Mouse (Mus musculus): ENCODE data around the gene Ppp1r37. TPM values are rescaled to one million over a fixed set of nuclear protein-coding genes. Genes with fewer than 3 reads are reported as not detected.

Gene Ppp1r37
- polyA plus RNA-seq, 1 experiment from 2014 or later = 3.1 TPM

DNA sequence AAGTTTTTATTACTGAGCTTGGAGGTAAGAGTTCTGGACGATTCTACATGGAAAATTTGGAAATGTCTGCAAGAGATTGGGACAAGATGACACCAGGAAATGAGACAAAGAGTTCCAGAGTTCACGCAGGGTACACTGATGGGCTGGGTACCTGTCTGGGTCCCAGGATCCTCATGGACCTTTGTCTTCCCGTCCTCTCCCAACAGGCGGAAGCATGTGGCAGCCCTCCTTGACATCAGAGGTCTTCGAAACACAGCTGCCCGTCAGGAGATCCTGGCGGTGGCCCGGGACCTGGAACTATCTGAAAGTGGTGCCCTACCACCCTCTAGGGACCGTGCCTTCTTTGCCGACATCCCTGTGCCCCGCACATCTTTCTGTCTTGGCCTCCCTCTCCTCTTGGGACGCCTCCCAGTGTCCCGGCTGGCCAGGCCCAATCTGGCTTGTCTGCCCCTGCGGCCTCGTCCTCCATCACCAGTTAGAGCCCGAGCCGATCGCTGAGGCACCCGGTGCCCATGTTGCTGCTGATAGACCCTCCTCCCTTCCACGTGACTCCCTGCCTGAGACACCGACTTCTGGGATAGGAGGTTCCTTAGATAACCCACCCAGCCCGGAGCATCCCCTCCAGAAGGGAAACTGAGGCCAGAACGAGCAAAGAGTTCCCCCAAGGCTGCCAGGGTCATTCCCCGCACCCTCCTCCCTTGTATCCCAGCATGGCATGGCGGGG lies 68.0 kb downstream of the Ppp1r37 start:
- Histone ChIP-seq H3K4me3 (ENCODE audit: low read depth, low read length) (no peak overlapping the region), H3K4me2 (no peak overlapping the region), H3K36me3 (ENCODE audit: control insufficient read depth, insufficient read depth, low read length) (no peaks in the 10 kb centered on the region), H3K27ac (ENCODE audit: low read depth, low read length) (no peak overlapping the region), H3K9me3 (ENCODE audit: control insufficient read depth, low read length) (no peaks in the 10 kb centered on the region), H3K27me3 (replicated peaks; ENCODE audit: control insufficient read depth, insufficient read depth, low read length) (peaks cover 13% of the 10 kb centered on the region), H3K4me1 (replicated peaks; ENCODE audit: control insufficient read depth, insufficient read depth, low read length) (peaks cover 8% of the 10 kb centered on the region), H3K9ac (ENCODE audit: low read depth, low read length) (no peak overlapping the region)
- DNase-seq (ENCODE audit: low spot score) = no peak
- WGBS = 83% methylated on average over 25 of the region's 25 CpGs
- no peak for ATAC-seq (replicated peaks; ENCODE audit: low FRiP score)

DNA sequence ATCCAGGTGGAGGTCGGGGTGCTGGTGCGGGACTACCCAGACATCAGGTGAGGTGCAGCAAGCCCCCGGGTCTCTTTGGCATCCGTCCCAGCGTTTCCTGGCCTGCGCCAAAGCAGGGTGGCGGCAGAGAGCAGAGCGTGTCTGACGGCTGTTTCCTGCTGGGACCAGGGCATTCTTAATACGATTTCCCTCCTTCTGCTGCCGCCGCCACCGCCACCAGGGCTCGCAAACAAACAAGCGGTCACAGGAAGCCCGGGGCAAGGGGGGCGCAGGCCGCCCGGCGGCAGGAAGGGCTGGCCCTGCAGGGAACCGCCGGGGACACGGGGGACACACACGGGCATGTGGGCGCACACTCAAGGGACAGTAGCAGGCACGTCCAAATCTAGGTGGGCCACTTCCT lies 71.1 kb downstream of the Ppp1r37 start:
- ATAC-seq (replicated peaks; ENCODE audit: low FRiP score) (no peak), DNase-seq (ENCODE audit: low spot score) (no peak)
- H3K4me2 ChIP-seq = peak overlapping the region; percentile 39
- peaks cover 27% of the 10 kb centered on the region for H3K27me3 ChIP-seq (replicated peaks; ENCODE audit: control insufficient read depth, insufficient read depth, low read length)
- H3K27ac ChIP-seq (ENCODE audit: low read depth, low read length) = no peak overlapping the region
- H3K9me3 ChIP-seq (ENCODE audit: control insufficient read depth, low read length) = no peaks in the 10 kb centered on the region
- 29% methylated on average over 26 of the region's 26 CpGs for WGBS
- no peaks in the 10 kb centered on the region; the same call in 1 of the 2 replicates for H3K4me1 ChIP-seq (replicated peaks; ENCODE audit: control insufficient read depth, insufficient read depth, low read length)
- peak overlapping the region; percentile 18; the same call in 1 of the 2 replicates for H3K9ac ChIP-seq (ENCODE audit: low read depth, low read length)
- H3K36me3 ChIP-seq (ENCODE audit: control insufficient read depth, insufficient read depth, low read length) = no peaks in the 10 kb centered on the region
- H3K4me3 ChIP-seq (ENCODE audit: low read depth, low read length) = 0 out of 2 replicates have a peak overlapping the region, but pooled peaks have one; percentile 12

DNA sequence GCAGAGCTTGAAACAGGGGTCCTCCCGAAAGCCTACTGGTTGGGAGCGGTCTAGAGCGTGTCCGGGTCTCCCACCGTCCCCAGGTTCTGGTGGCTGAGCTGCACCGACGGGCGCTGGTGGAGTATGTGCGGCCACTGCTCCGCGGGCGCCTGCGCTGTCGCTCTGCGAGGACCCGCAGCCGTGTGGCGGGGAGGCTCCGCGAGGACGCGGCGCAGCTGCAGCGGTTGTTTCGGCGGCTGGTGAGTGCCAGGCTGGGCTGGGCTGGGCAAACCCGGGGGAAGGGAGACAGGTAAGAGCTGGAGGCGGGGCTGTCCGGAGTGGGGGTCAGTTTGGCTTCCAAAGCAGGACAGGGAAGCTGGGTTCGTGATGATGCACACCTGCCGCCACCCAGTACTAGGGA lies 73.4 kb downstream of the Ppp1r37 start:
- DNase-seq (ENCODE audit: low spot score) = no peak
- Histone ChIP-seq H3K4me3 (ENCODE audit: low read depth, low read length) (no peak overlapping the region), H3K27ac (ENCODE audit: low read depth, low read length) (no peak overlapping the region), H3K4me2 (peak overlapping the region; percentile 22; the same call in 1 of the 2 replicates), H3K9me3 (ENCODE audit: control insufficient read depth, low read length) (no peaks in the 10 kb centered on the region), H3K9ac (ENCODE audit: low read depth, low read length) (no peak overlapping the region), H3K36me3 (ENCODE audit: control insufficient read depth, insufficient read depth, low read length) (no peaks in the 10 kb centered on the region), H3K4me1 (replicated peaks; ENCODE audit: control insufficient read depth, insufficient read depth, low read length) (peaks cover 3% of the 10 kb centered on the region), H3K27me3 (replicated peaks; ENCODE audit: control insufficient read depth, insufficient read depth, low read length) (peaks cover 27% of the 10 kb centered on the region)
- no peak for ATAC-seq (replicated peaks; ENCODE audit: low FRiP score)
- 59% methylated on average over 31 of the region's 31 CpGs for WGBS

DNA sequence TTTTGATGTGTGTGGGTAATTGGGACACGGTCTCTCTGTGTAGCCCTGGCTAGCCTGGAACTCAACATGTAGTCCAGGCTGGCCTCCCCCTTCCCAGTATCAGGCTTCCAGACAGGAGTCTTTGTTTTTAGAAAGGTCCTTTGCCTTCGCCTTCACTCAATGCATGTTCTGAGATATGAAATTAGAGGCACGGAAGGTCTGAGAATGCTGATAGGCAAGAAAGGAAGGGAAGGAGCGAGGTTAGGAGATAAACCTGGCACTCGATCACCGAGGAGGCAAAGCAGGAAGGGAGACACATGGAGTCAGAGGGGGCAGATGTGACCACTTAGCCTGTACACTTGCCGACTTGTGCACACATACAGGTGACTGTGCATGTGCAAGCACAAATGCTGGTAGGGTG lies 76.3 kb downstream of the Ppp1r37 start:
- ATAC-seq (replicated peaks; ENCODE audit: low FRiP score) = no peak
- H3K4me1 ChIP-seq (replicated peaks; ENCODE audit: control insufficient read depth, insufficient read depth, low read length) = peaks cover 3% of the 10 kb centered on the region; the same call in 1 of the 2 replicates
- WGBS = 59% methylated on average over 7 of the region's 7 CpGs

DNA sequence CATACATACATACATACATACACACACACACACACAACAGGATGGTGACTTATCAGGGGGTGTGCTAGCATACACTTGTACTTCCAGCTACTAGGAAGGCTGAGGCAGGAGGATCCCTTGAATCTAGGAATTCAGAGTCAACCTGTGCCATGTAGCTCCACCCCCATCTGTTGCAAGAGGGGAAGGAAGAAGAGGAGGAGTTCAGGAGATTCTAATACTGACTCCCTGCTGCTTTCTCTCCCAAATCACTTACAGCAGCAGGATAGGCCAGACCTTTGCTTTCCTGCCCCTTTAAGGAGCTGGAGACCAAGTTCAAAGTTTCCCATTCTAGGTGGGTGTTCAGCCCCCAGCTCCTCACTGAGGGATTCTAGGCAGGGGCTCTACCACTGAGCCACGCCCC lies 77.4 kb downstream of the Ppp1r37 start:
- Histone ChIP-seq H3K4me3 (ENCODE audit: low read depth, low read length) (no peak overlapping the region), H3K27ac (ENCODE audit: low read depth, low read length) (no peak overlapping the region), H3K9me3 (ENCODE audit: control insufficient read depth, low read length) (no peaks in the 10 kb centered on the region), H3K4me2 (no peak overlapping the region), H3K9ac (ENCODE audit: low read depth, low read length) (no peak overlapping the region), H3K4me1 (replicated peaks; ENCODE audit: control insufficient read depth, insufficient read depth, low read length) (peaks cover 3% of the 10 kb centered on the region; the same call in 1 of the 2 replicates), H3K36me3 (ENCODE audit: control insufficient read depth, insufficient read depth, low read length) (no peaks in the 10 kb centered on the region), H3K27me3 (replicated peaks; ENCODE audit: control insufficient read depth, insufficient read depth, low read length) (peaks cover 17% of the 10 kb centered on the region)
- WGBS = 90% methylated on average over 1 of the region's 1 CpGs
- no peak for ATAC-seq (replicated peaks; ENCODE audit: low FRiP score)
- no peak for DNase-seq (ENCODE audit: low spot score)

More for the DNA sequence above, 76.3 kb downstream of the Ppp1r37 start:
- no peak overlapping the region for H3K4me2 ChIP-seq
- no peak overlapping the region for H3K27ac ChIP-seq (ENCODE audit: low read depth, low read length)
- no peak overlapping the region for H3K9ac ChIP-seq (ENCODE audit: low read depth, low read length)
- no peaks in the 10 kb centered on the region for H3K36me3 ChIP-seq (ENCODE audit: control insufficient read depth, insufficient read depth, low read length)
- H3K4me3 ChIP-seq (ENCODE audit: low read depth, low read length) = no peak overlapping the region
- peaks cover 20% of the 10 kb centered on the region for H3K27me3 ChIP-seq (replicated peaks; ENCODE audit: control insufficient read depth, insufficient read depth, low read length)
- DNase-seq (ENCODE audit: low spot score) = no peak
- no peaks in the 10 kb centered on the region for H3K9me3 ChIP-seq (ENCODE audit: control insufficient read depth, low read length)

DNA sequence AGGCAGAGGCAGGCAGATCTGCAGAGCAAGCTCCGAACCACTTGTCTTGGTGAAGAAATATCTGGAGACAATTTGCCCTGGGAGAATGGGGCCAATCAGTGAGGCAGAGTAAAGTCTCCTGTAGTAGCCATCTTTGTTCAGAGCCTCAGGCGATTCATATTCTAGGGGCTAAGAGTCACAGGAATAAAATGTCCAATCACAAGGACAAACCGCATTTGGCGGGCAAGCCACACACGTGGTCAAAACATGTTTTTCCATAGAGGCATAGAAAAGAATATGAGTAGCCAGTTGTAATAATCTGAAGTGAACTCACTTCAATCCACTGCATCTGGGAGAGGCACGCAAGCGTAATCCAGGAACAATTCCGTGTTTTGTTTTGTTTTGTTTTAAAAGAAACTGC lies 79.6 kb downstream of the Ppp1r37 start:
- no peaks in the 10 kb centered on the region for H3K9me3 ChIP-seq (ENCODE audit: control insufficient read depth, low read length)
- 83% methylated on average over 8 of the region's 8 CpGs for WGBS
- ATAC-seq (replicated peaks; ENCODE audit: low FRiP score) = no peak

More for the DNA sequence above, 79.6 kb downstream of the Ppp1r37 start:
- Histone ChIP-seq H3K9ac (ENCODE audit: low read depth, low read length) (no peak overlapping the region), H3K27me3 (replicated peaks; ENCODE audit: control insufficient read depth, insufficient read depth, low read length) (no peaks in the 10 kb centered on the region; the same call in 1 of the 2 replicates), H3K4me2 (no peak overlapping the region), H3K4me1 (replicated peaks; ENCODE audit: control insufficient read depth, insufficient read depth, low read length) (peaks cover 3% of the 10 kb centered on the region; the same call in 1 of the 2 replicates), H3K4me3 (ENCODE audit: low read depth, low read length) (no peak overlapping the region), H3K27ac (ENCODE audit: low read depth, low read length) (no peak overlapping the region), H3K36me3 (ENCODE audit: control insufficient read depth, insufficient read depth, low read length) (no peaks in the 10 kb centered on the region)
- DNase-seq (ENCODE audit: low spot score) = no peak

Other genes starting within 250 kb of the Ppp1r37 start
- gene Ercc1, start 218.3 kb downstream of the Ppp1r37 start, polyA plus RNA-seq (2014; fragmentation: Nextera tagmentation; extraction: Ambion mirVana) = 46.4 and 46.8 TPM in 2 replicates
- gene Cd3eap, start 203.6 kb downstream of the Ppp1r37 start, polyA plus RNA-seq (2014; fragmentation: Nextera tagmentation; extraction: Ambion mirVana) = 28.7 and 30.2 TPM in 2 replicates
- gene Ppp1r13l, start 203.3 kb downstream of the Ppp1r37 start, polyA plus RNA-seq (2014; fragmentation: Nextera tagmentation; extraction: Ambion mirVana) = 3.9 and 4.2 TPM in 2 replicates
- gene Ercc2, start 181.1 kb downstream of the Ppp1r37 start, polyA plus RNA-seq (2014; fragmentation: Nextera tagmentation; extraction: Ambion mirVana) = 14.0 and 15.6 TPM in 2 replicates
- gene Klc3, start 159.0 kb downstream of the Ppp1r37 start, polyA plus RNA-seq (2014; fragmentation: Nextera tagmentation; extraction: Ambion mirVana) = 0.71 and 0.99 TPM in 2 replicates
- 0.34 and 0.40 TPM in 2 replicates for gene Ckm, start 158.3 kb downstream of the Ppp1r37 start, polyA plus RNA-seq (2014; fragmentation: Nextera tagmentation; extraction: Ambion mirVana)
- gene Mark4, start 104.3 kb downstream of the Ppp1r37 start, polyA plus RNA-seq (2014; fragmentation: Nextera tagmentation; extraction: Ambion mirVana) = 6.7 and 7.7 TPM in 2 replicates
- 4.3 and 5.6 TPM in 2 replicates for gene Exoc3l2, start 99.7 kb downstream of the Ppp1r37 start, polyA plus RNA-seq (2014; fragmentation: Nextera tagmentation; extraction: Ambion mirVana)
- 2.0 and 2.1 TPM in 2 replicates for gene Bloc1s3, start 54.7 kb downstream of the Ppp1r37 start, polyA plus RNA-seq (2014; fragmentation: Nextera tagmentation; extraction: Ambion mirVana)
- 97.4 and 108 TPM in 2 replicates for gene Trappc6a, start 54.7 kb downstream of the Ppp1r37 start, polyA plus RNA-seq (2014; fragmentation: Nextera tagmentation; extraction: Ambion mirVana)
- gene Nkpd1, start 45.2 kb downstream of the Ppp1r37 start, polyA plus RNA-seq (2014; fragmentation: Nextera tagmentation; extraction: Ambion mirVana) = not detected in 2 replicates
- gene Zfp296, start 14.2 kb upstream of the Ppp1r37 start, polyA plus RNA-seq (2014; fragmentation: Nextera tagmentation; extraction: Ambion mirVana) = 2.3 and 2.4 TPM in 2 replicates
- gene Gemin7, start 14.5 kb upstream of the Ppp1r37 start, polyA plus RNA-seq (2014; fragmentation: Nextera tagmentation; extraction: Ambion mirVana) = 133 and 142 TPM in 2 replicates
- gene Clasrp, start 41.4 kb upstream of the Ppp1r37 start, polyA plus RNA-seq (2014; fragmentation: Nextera tagmentation; extraction: Ambion mirVana) = 33.4 and 45.5 TPM in 2 replicates
- 2.0 and 2.3 TPM in 2 replicates for gene Relb, start 66.4 kb upstream of the Ppp1r37 start, polyA plus RNA-seq (2014; fragmentation: Nextera tagmentation; extraction: Ambion mirVana)
- gene Clptm1, start 102.0 kb upstream of the Ppp1r37 start, polyA plus RNA-seq (2014; fragmentation: Nextera tagmentation; extraction: Ambion mirVana) = 89.9 and 94.9 TPM in 2 replicates
- gene Apoc2, start 114.9 kb upstream of the Ppp1r37 start, polyA plus RNA-seq (2014; fragmentation: Nextera tagmentation; extraction: Ambion mirVana) = 235 and 244 TPM in 2 replicates
- not detected in 2 replicates for gene Gm44805, start 118.3 kb upstream of the Ppp1r37 start, polyA plus RNA-seq (2014; fragmentation: Nextera tagmentation; extraction: Ambion mirVana)
- 4.8 and 5.4 TPM in 2 replicates for gene Apoc4, start 118.4 kb upstream of the Ppp1r37 start, polyA plus RNA-seq (2014; fragmentation: Nextera tagmentation; extraction: Ambion mirVana)
- 173 and 199 TPM in 2 replicates for gene Apoc1, start 129.6 kb upstream of the Ppp1r37 start, polyA plus RNA-seq (2014; fragmentation: Nextera tagmentation; extraction: Ambion mirVana)
- 1,439 and 1,470 TPM in 2 replicates for gene Apoe, start 136.1 kb upstream of the Ppp1r37 start, polyA plus RNA-seq (2014; fragmentation: Nextera tagmentation; extraction: Ambion mirVana)
- gene Tomm40, start 152.4 kb upstream of the Ppp1r37 start, polyA plus RNA-seq (2014; fragmentation: Nextera tagmentation; extraction: Ambion mirVana) = 259 and 264 TPM in 2 replicates
- gene Nectin2, start 187.4 kb upstream of the Ppp1r37 start, polyA plus RNA-seq (2014; fragmentation: Nextera tagmentation; extraction: Ambion mirVana) = 55.9 and 58.4 TPM in 2 replicates
- 17.5 and 21.8 TPM in 2 replicates for gene Bcam, start 207.9 kb upstream of the Ppp1r37 start, polyA plus RNA-seq (2014; fragmentation: Nextera tagmentation; extraction: Ambion mirVana)
- gene Cblc, start 233.7 kb upstream of the Ppp1r37 start, polyA plus RNA-seq (2014; fragmentation: Nextera tagmentation; extraction: Ambion mirVana) = 1.4 TPM in 2 replicates